Mouse (Mus musculus) erythroblast, embryonic 14.5 days (primary cell): ENCODE data around the gene 2310057M21Rik.

Source experiments
- GATA1 ChIP-seq: IDR thresholded peaks from 2 replicates; pipeline ENCODE4 v1.6.1; 2012; ENCODE audit warnings: low read length, inconsistent platforms, mixed read lengths
- TAL1 ChIP-seq: IDR thresholded peaks from 3 replicates; pipeline ENCODE4 v1.6.1; 2012; ENCODE audit warnings: low read length, inconsistent platforms, mixed read lengths

DNA sequence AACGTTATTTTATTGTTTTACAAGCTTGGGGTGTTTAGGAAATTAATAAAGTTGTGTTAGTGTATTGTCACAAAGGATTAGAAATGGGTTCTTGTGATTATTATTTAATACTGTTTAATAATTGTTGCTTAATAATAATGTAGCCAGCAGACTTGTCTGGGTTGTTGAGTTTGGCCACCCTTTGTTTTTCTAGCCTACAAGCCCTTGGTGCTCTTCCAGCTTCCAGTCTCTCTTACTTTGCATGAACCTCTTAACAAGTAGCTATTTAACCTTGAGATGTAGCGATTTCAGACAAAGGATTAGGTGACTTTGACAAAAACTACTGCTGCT is 49.3 kb upstream of the 2310057M21Rik start:
- TF ChIP-seq GATA1 (no peak), TAL1 (no peak)
